Mouse (Mus musculus): ENCODE measurements around the gene Rpl13a.

Gene Rpl13a

DNA sequence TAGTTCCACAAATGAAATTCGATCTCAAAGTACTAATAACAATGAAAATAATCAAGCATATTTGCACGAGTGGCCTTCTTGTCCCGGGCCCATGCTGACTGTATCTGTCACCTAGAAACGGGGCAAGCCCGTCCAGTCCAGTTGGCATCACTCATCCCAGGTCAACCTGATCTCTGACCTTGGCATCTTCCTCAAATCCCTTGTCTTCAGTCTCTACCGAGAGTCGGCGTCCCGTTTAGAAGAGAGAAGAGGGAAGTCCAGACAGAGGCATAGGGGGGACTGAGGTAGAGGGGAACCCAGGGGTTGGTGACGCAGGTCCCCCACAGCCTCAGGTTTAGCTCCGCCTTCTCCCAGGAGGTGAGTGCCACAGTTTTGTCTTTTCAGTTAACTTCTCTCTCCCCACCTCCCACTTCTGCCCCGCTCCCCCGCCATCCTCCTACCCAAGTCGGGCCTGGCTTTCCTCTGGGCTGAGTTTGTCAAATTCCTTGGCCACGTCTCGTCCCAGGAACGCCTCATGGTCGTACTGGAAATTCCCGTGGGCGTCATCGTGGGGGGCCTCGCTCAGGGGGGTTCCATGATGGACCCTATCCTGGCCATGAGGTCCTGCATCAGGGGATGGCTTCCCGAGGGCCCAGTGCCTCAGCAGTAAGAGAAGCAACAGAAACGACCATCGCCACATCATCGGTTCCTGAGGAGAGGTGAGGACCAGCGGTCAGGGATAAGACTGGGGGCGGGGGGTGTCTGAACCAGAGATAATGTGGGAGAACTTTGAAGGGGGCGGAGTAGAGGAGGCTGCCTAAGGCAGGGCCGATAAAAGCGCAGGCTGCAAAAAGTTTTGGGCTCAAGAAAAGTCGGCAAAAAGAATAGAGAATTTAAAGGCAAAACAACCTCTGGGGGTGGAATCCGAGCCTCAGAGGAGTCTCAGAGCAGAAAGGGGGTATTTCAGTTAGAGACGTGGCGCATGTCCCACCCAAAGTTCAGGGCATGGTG lies 37.3 kb downstream of the Rpl13a start:
- no peak for DNase-seq (ENCODE audit: low spot score in 2 of 2)

DNA sequence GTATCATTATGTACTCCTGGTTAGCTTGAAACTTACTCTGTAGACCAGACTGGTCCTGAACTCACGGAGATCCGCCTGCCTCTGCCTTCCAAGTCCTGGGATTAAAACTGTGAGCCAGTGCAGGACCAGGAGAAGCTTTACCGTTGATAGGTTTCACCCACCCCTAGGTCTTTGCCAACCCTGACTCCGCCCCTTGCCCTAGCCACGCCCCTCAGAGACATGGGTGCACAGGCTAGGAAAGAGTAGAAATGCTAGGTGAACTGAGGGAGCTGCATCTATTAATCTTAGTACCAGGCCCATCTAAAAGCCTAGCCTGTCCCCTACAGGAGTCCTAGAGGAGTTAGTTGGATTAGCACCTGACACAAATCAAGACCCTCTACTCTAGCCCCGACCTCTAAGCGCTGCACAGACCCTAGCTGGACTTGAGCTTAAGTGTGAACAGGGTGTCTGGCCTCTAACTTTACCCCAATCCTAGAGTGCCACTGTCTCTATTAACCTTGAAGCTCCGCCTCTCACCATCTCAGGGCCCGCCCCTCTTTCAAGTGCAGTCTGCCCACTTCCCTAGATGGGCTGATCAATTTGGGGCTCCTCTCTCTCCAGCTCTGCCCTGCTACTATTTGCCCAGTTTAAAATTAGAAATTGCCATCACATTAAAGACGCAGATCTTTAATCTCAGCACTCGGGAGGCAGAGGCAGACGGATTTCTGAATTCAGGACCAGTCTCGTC lies 38.1 kb downstream of the Rpl13a start:
- no peak for DNase-seq (ENCODE audit: low spot score in 2 of 2)

DNA sequence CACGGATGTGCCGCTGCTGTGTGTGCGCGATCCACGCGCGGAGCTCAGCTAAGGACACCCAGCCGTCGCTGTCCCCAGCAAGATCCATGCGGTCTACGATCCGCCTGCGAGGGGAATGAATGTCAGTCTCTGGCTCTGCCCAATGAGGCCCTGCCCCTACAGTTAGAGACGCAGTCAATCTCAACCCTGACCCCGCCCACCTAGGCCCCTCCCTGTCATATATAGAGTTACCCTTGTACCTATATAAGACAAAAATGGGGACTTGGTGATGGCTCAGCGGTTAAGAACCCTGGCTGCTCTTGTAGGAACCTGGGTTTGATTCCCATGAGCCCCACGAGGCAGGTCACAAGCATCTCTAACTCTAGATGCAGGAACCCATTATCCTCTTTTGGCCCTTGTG lies 40.0 kb downstream of the Rpl13a start:
- no peak for DNase-seq (ENCODE audit: low spot score in 2 of 2)

DNA sequence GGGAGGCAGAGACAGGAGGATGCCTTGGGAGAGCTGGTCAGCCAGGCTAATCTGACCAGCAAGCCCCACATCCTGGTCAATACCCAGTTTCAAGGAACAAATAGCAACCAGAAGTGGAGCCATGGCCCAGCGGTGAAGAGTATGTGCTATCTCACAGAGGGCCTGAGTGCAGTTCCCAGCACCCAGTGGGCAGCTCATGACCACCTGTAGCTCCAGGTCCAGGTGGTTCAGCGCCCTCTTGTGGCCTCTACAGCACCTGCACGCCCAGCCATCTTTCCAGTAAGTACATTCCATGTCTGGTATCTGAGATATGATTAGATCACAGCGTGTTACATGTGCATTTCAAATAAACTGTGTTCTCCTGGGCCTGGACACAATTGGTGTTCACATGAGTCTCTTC lies 42.5 kb downstream of the Rpl13a start:
- DNase-seq (ENCODE audit: low spot score in 2 of 2): no peak

DNA sequence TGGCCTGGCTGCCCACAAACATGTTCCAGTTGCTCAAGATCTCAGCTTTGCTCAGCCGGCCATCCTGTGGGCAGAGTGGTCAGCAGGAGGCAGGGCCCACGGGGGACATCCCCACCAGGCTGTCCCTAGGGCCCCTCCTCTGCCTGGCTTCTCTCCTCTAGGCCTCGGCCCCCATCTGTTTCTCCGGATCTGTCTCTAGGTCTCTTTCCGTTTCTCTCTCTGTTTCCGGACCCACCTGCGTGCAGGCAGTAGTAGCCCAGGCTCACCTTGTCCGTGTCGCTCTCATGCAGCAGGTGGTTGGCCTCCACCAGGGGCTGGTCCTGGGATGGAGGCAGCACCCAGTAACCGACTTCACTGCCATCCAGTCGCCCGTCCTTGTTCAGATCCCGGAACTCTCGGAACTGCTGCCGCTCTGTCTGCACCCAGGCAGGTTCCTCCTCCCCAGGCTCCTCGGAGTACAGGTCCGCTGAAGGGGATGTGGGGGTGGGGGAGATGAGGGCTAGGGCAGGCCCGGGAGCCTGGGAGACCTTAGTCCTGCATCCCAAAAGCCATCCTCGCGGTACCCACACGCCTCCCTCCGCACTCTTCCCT lies 45.2 kb downstream of the Rpl13a start:
- DNase-seq (ENCODE audit: low spot score in 2 of 2): no peak

DNA sequence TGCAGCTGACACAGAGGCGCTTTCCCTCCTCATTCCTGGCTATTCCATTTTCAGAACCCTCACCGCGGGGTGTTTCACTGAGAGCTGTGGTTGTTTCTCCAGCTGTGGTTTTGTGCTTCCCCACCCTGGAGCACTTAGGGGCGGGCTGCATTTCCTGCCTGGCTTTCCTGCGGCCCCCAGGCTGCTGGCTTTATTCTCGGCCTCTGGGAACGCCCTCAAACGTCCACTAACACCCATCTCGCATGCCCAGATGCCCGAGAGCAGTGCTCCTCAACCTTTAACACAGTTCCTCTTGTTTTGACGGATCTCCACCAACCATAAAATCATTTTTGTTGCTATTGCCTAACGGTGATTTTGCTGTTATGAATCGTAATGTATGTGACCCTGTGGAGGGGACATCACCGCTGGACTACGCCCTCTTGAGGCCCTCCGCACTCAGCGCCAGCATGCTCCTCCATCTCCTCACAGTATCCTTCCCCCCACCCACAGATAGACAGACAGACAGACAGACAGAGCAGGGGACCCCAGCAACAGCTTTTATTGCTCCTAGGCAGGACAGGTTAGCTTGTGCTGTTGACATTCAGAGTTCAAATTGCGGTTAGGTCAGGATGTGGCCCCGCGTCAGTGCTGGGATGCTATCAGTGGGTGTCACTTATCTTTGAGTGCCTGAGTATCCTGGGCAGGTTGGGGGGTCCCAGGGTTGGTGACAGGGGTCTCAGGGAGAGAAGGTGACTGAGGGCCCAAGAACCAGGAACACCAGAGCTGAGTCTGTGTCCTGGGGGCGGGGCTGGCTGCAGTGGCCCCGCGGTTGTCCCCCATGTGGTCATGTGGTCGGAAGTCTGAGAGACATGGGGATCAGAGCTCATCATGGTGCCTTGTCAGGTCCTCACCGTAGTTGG lies 45.9 kb downstream of the Rpl13a start:
- no peak for DNase-seq (ENCODE audit: low spot score in 2 of 2)

DNA sequence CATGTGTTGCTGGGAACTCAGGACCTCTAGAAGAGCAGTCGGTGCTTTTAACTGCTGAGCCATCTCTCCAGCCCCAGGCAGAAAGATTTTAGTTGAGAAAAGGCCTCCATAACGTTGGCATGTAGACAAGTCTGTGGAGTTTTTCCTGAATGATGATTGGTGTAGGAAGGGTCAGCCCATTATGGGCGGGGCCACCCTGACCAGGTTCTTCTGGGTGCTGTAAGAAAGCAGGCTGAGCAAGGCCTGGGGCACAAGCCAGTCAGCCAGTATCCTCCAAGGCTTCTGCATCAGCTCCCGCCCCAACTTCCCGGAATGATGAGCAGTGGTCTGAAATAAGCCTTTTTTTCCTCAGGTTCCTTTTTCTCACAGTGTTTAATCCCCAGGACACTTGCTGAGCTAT lies 47.5 kb downstream of the Rpl13a start:
- no peak for DNase-seq (ENCODE audit: low spot score in 2 of 2)

DNA sequence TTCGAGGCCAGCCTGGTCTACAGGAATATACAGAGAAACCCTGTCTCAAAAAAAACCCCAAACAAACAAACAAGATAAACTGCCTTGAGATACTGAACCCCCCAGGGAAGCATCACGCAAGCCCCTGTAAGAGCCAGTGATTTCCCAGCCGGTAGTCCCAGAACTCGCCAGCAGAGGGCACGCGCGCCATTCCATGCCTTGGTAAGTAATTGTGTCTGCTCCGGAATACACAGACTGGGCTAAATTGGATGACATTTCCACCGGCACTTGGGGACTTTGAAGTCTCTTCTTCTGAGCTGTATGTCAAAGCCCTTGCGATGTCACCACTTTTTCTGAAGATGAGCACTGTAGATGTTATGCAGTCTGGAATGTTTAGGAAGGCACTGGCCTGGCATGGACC lies 48.7 kb downstream of the Rpl13a start:
- DNase-seq (ENCODE audit: low spot score in 2 of 2): peak; percentile 82 to 92

DNA sequence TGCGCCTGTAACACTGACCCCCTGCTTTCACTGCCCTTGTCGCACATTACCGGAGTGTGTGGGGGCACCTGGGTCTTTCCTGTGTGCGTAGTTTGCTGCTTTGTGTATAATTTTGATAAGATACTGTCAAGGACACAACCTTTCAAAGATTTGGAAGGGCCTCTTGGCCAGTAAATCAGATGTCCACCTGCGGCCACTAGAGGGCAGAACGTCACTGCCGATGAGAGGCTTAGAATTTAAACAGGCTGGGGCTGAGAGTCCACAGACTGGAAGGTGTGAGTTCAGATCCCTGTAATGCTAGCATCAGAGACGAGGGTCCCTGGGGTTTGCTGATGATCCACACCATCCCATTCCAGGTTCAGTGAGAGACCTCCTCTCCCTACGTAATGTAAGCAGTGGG lies 50.0 kb downstream of the Rpl13a start:
- DNase-seq (ENCODE audit: low spot score in 2 of 2): peak in 1 of 2 experiments; percentile 58

DNA sequence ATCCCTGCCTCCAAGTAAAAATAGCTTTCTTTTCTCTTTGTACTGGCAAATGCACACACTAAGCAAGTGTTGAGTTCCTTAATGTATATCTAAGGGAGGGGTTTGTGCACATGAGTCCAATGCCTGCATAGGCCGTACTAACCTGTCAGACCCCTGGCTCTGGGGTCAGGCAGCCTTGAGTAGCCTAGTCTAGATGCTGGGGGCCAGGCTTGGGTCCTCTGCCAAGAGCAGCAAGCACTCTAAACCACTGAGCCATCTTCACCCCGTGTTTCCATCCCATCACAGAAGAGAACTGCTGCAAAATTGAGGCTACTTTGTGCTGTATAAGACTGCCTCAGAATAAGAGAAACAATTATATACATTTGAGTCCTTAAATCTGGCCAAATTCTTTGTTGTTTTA lies 50.7 kb downstream of the Rpl13a start:
- DNase-seq (ENCODE audit: low spot score in 2 of 2): no peak

DNA sequence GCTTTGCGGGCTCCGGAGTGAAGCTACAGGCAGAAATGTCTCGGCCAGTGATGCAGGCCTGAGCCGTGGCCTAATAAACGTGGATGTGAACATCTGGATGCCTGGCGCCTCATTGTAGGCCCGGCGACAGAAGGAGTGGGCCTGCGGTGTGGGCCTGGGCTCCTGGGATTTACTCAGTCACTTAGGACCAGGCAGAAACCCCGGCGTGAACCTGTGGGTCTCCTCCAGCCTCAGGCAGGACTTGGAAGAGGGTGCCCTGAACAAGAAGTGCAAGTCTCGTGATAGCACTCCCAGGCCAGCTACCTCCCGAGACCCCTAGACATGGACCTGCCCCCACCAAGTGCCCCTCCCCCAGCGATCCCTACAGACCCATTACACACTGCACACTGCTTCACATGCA lies 51.2 kb downstream of the Rpl13a start:
- no peak for DNase-seq (ENCODE audit: low spot score in 2 of 2)

DNA sequence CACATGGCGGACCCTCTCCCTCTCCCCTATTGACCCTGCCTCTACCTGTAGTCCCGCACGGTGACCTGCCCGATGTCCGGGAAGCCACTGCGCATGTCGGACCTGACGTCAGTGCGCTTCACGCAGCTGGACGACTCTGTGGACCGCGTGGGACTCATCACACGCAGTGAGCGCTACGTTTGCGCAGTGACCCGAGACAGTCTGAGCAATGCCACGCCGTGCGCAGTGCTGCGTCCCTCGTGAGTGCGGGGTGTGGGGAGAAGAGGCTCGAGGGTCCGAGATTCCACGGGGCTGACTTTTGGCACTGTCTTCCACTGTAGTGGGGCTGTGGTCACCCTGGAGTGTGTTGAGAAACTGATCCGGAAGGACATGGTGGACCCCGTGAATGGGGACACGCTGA lies 52.1 kb downstream of the Rpl13a start:
- DNase-seq (ENCODE audit: low spot score in 2 of 2): no peak
